Mouse (Mus musculus): Measurements from ENCODE around the gene Sqstm1. TPM values are rescaled to one million over a fixed set of nuclear protein-coding genes. Genes with fewer than 3 reads are reported as not detected.

Gene Sqstm1
- total and polyA plus RNA-seq, 2 experiments: 252 to 254 TPM

- no peaks in the 10 kb centered on the region for H3K36me3 ChIP-seq (ENCODE audit: control insufficient read depth, insufficient read depth, low read length)
Measured at GRCm38 (mm10) chr11:50219833-50220232, 9.2 kb upstream of the Sqstm1 start.

GRCm38 (mm10) chr11:50217811-50218210 is 7.2 kb upstream of the Sqstm1 start:
- TF ChIP-seq POLR2A (IDR thresholded peaks at IDR 0.05; ENCODE audit: extremely low read depth, insufficient read depth, low read length): no peak
- no peak for TF ChIP-seq CTCF (IDR thresholded peaks at IDR 0.05; ENCODE audit: low read depth, low read length)
- Histone ChIP-seq H3K27ac (replicated peaks; ENCODE audit: insufficient read depth, low read depth, low read length) (no peak overlapping the region), H3K36me3 (ENCODE audit: control insufficient read depth, insufficient read depth, low read length) (no peaks in the 10 kb centered on the region), H3K9ac (ENCODE audit: low read depth, low read length) (no peak overlapping the region), H3K4me1 (ENCODE audit: control insufficient read depth, insufficient read depth, low read length) (peaks cover 6% of the 10 kb centered on the region), H3K79me2 (ENCODE audit: control insufficient read depth, insufficient read depth, low read length) (no peaks in the 10 kb centered on the region), H3K27me3 (ENCODE audit: control insufficient read depth, insufficient read depth, low read length) (no peaks in the 10 kb centered on the region), H3K4me3 (ENCODE audit: insufficient read depth, low read depth, low read length) (no peak overlapping the region)
- WGBS: 80% methylated on average over 4 of the region's 4 CpGs
- DNase-seq (ENCODE audit: extremely low read depth, low read depth, low spot score): no peak

More at GRCm38 (mm10) chr11:50219833-50220232, 9.2 kb upstream of the Sqstm1 start:
- TF ChIP-seq POLR2A (IDR thresholded peaks at IDR 0.05; ENCODE audit: extremely low read depth, insufficient read depth, low read length) (no peak), CTCF (IDR thresholded peaks at IDR 0.05; ENCODE audit: low read depth, low read length) (no peak)
- Histone ChIP-seq H3K9ac (ENCODE audit: low read depth, low read length) (no peak overlapping the region), H3K4me1 (ENCODE audit: control insufficient read depth, insufficient read depth, low read length) (peaks cover 3% of the 10 kb centered on the region; the same call in 1 of the 2 replicates), H3K79me2 (ENCODE audit: control insufficient read depth, insufficient read depth, low read length) (no peaks in the 10 kb centered on the region), H3K27ac (replicated peaks; ENCODE audit: insufficient read depth, low read depth, low read length) (no peak overlapping the region), H3K4me3 (ENCODE audit: insufficient read depth, low read depth, low read length) (no peak overlapping the region), H3K27me3 (ENCODE audit: control insufficient read depth, insufficient read depth, low read length) (no peaks in the 10 kb centered on the region)
- WGBS: 60% methylated on average over 2 of the region's 2 CpGs
- no peak for DNase-seq (ENCODE audit: extremely low read depth, low read depth, low spot score)

GRCm38 (mm10) chr11:50216724-50217366 is 6.2 kb upstream of the Sqstm1 start:
- no peaks in the 10 kb centered on the region for H3K27me3 ChIP-seq (ENCODE audit: control insufficient read depth, insufficient read depth, low read length)
- TF ChIP-seq CTCF (IDR thresholded peaks at IDR 0.05; ENCODE audit: low read depth, low read length) (no peak), POLR2A (IDR thresholded peaks at IDR 0.05; ENCODE audit: extremely low read depth, insufficient read depth, low read length) (no peak)
- no peak overlapping the region for H3K27ac ChIP-seq (replicated peaks; ENCODE audit: insufficient read depth, low read depth, low read length)
- WGBS: 83% methylated on average over 4 of the region's 4 CpGs
- no peak overlapping the region for H3K4me3 ChIP-seq (ENCODE audit: insufficient read depth, low read depth, low read length)
- DNase-seq (ENCODE audit: extremely low read depth, low read depth, low spot score): no peak
- no peaks in the 10 kb centered on the region for H3K79me2 ChIP-seq (ENCODE audit: control insufficient read depth, insufficient read depth, low read length)
- no peak overlapping the region for H3K9ac ChIP-seq (ENCODE audit: low read depth, low read length)
- peaks cover 15% of the 10 kb centered on the region for H3K4me1 ChIP-seq (ENCODE audit: control insufficient read depth, insufficient read depth, low read length)
- no peaks in the 10 kb centered on the region for H3K36me3 ChIP-seq (ENCODE audit: control insufficient read depth, insufficient read depth, low read length)

- no peak for DNase-seq (ENCODE audit: extremely low read depth, low read depth, low spot score)
- Histone ChIP-seq H3K36me3 (ENCODE audit: control insufficient read depth, insufficient read depth, low read length) (no peaks in the 10 kb centered on the region), H3K9ac (ENCODE audit: low read depth, low read length) (no peak overlapping the region), H3K79me2 (ENCODE audit: control insufficient read depth, insufficient read depth, low read length) (no peaks in the 10 kb centered on the region), H3K27ac (replicated peaks; ENCODE audit: insufficient read depth, low read depth, low read length) (no peak overlapping the region), H3K27me3 (ENCODE audit: control insufficient read depth, insufficient read depth, low read length) (no peaks in the 10 kb centered on the region), H3K4me3 (ENCODE audit: insufficient read depth, low read depth, low read length) (no peak overlapping the region), H3K4me1 (ENCODE audit: control insufficient read depth, insufficient read depth, low read length) (peaks cover 17% of the 10 kb centered on the region)
- TF ChIP-seq CTCF (IDR thresholded peaks at IDR 0.05; ENCODE audit: low read depth, low read length): no peak
- TF ChIP-seq POLR2A (IDR thresholded peaks at IDR 0.05; ENCODE audit: extremely low read depth, insufficient read depth, low read length): no peak
- WGBS: 82% methylated on average over 9 of the region's 9 CpGs
Measured at GRCm38 (mm10) chr11:50215633-50216032, 5.0 kb upstream of the Sqstm1 start.

GRCm38 (mm10) chr11:50214631-50215030 is 4.0 kb upstream of the Sqstm1 start:
- no peak for TF ChIP-seq CTCF (IDR thresholded peaks at IDR 0.05; ENCODE audit: low read depth, low read length)
- TF ChIP-seq POLR2A (IDR thresholded peaks at IDR 0.05; ENCODE audit: extremely low read depth, insufficient read depth, low read length): no peak
- Histone ChIP-seq H3K79me2 (ENCODE audit: control insufficient read depth, insufficient read depth, low read length) (peaks cover 5% of the 10 kb centered on the region; the same call in 1 of the 2 replicates), H3K4me3 (ENCODE audit: insufficient read depth, low read depth, low read length) (no peak overlapping the region), H3K27me3 (ENCODE audit: control insufficient read depth, insufficient read depth, low read length) (no peaks in the 10 kb centered on the region), H3K9ac (ENCODE audit: low read depth, low read length) (no peak overlapping the region), H3K36me3 (ENCODE audit: control insufficient read depth, insufficient read depth, low read length) (no peaks in the 10 kb centered on the region), H3K27ac (replicated peaks; ENCODE audit: insufficient read depth, low read depth, low read length) (no peak overlapping the region), H3K4me1 (ENCODE audit: control insufficient read depth, insufficient read depth, low read length) (peaks cover 17% of the 10 kb centered on the region)
- 89% methylated on average over 6 of the region's 6 CpGs for WGBS
- no peak for DNase-seq (ENCODE audit: extremely low read depth, low read depth, low spot score)

All from liver, adult 2 months (tissue).